Mouse (Mus musculus): Measurements from ENCODE around the gene Fhit.

DNA sequence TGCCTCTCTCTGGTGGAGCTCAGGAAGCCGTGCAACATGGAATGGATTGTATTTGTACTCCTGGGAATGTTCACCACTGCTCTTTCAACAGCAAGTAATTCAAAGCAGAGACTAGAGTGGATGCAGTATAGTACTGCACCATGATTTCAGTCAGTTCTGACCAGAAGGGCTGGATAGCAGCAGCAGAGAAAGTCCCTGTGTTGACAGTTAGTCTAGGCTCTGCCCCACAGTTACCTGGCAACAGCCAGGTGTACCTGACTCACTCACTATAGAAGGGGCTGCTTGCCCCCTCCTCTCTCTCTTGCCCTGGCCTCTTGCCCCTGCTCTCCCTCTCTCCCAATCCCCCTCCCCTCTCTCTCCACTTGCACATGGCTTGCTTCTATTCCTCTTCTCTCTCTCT, 1542.0 kb downstream of the Fhit start:
- TF ChIP-seq POLR2A (IDR thresholded peaks at IDR 0.05; ENCODE audit: borderline replicate concordance, extremely low read depth, insufficient read depth, insufficient read length, poor library complexity, severe bottlenecking) = no peak
- no peak for TF ChIP-seq CTCF (IDR thresholded peaks at IDR 0.05; ENCODE audit: borderline replicate concordance, extremely low read depth, insufficient read depth, insufficient read length)
